Mouse (Mus musculus) right cerebral cortex, adult 18-20 months (tissue): ENCODE measurements around the gene Angptl3.
A peak's percentile ranks its signal among the peaks of the same experiment; 100 is the strongest.

Experiments used
- DNase-seq: peaks from one replicate; pipeline ENCODE4 v3.0.0; 2022; ENCODE audit warnings: mixed read lengths

Gene Angptl3

GRCm38 (mm10) chr4:99030686-99031085 lies at the start of gene Angptl3:
TSS of gene Angptl3 (plus strand) at chr4:99030954.
- DNase-seq: no peak

GRCm38 (mm10) chr4:98984701-98985100 lies 46.1 kb upstream of the Angptl3 start:
- DNase-seq: no peak

GRCm38 (mm10) chr4:98993491-98993890 lies 37.3 kb upstream of the Angptl3 start:
- no peak for DNase-seq

GRCm38 (mm10) chr4:99005574-99005973 lies 25.2 kb upstream of the Angptl3 start:
- DNase-seq: no peak

- DNase-seq: no peak
These were observed 24.4 kb upstream of the Angptl3 start for GRCm38 (mm10) chr4:99006319-99006718.

- DNase-seq: no peak
These were observed 19.7 kb upstream of the Angptl3 start for GRCm38 (mm10) chr4:99011039-99011438.

GRCm38 (mm10) chr4:99022221-99022620 lies 8.5 kb upstream of the Angptl3 start:
- no peak for DNase-seq

- DNase-seq: no peak
These were observed 2.4 kb upstream of the Angptl3 start for GRCm38 (mm10) chr4:99028377-99028776.

- DNase-seq: no peak
These were observed 2.2 kb downstream of the Angptl3 start for GRCm38 (mm10) chr4:99032921-99033320.

- peak; percentile 38 for DNase-seq
These were observed 14.1 kb downstream of the Angptl3 start for GRCm38 (mm10) chr4:99044854-99045253.

- DNase-seq: no peak
These were observed 15.7 kb downstream of the Angptl3 start for GRCm38 (mm10) chr4:99046471-99046870.

- DNase-seq: no peak
These were observed 17.8 kb downstream of the Angptl3 start for GRCm38 (mm10) chr4:99048581-99048980.

GRCm38 (mm10) chr4:99064524-99064923 lies 33.8 kb downstream of the Angptl3 start:
- peak; percentile 20 for DNase-seq

- no peak for DNase-seq
These were observed 38.1 kb downstream of the Angptl3 start for GRCm38 (mm10) chr4:99068806-99069205.

- DNase-seq: no peak
These were observed 47.3 kb downstream of the Angptl3 start for GRCm38 (mm10) chr4:99078005-99078404.

GRCm38 (mm10) chr4:99081169-99081568 lies 50.4 kb downstream of the Angptl3 start:
- no peak for DNase-seq

- DNase-seq: no peak
These were observed 53.1 kb downstream of the Angptl3 start for GRCm38 (mm10) chr4:99083862-99084261.

GRCm38 (mm10) chr4:99087760-99088485 lies 57.2 kb downstream of the Angptl3 start:
- DNase-seq: no peak

GRCm38 (mm10) chr4:99091151-99091701 lies 60.5 kb downstream of the Angptl3 start:
- DNase-seq: no peak

- no peak for DNase-seq
These were observed 61.0 kb downstream of the Angptl3 start for GRCm38 (mm10) chr4:99091777-99092176.
